Mouse (Mus musculus) C2C12 (cell line): ENCODE data around the gene Sf3a1.

Experiments
- CEBPB ChIP-seq: IDR thresholded peaks from one replicate; pipeline ENCODE4 v1.6.1; 2011; ENCODE audit warnings: low read depth, mild to moderate bottlenecking, control low read depth, moderate library complexity
- CTCF ChIP-seq: IDR thresholded peaks from one replicate; pipeline ENCODE4 v1.5.1; 2011; ENCODE audit not compliant: control insufficient read depth, insufficient read depth, insufficient read length
- FOSL1 ChIP-seq: IDR thresholded peaks from one replicate; pipeline ENCODE4 v1.8.0; 2011; ENCODE audit warnings: mild to moderate bottlenecking, low read length; ENCODE audit not compliant: poor library complexity, insufficient read depth, severe bottlenecking
- MAX ChIP-seq: IDR thresholded peaks from one replicate; pipeline ENCODE4 v1.6.1; 2011; ENCODE audit warnings: mild to moderate bottlenecking, control low read depth
- MYOD1 ChIP-seq: IDR thresholded peaks from one replicate; pipeline ENCODE4 v1.6.1; 2011; ENCODE audit warnings: low read depth; ENCODE audit not compliant: control insufficient read depth, insufficient read length
- MYOG ChIP-seq: IDR thresholded peaks from one replicate; pipeline ENCODE4 v1.6.1; 2011; ENCODE audit not compliant: control insufficient read depth, insufficient read length; ENCODE audit errors: extremely low read depth
- USF1 ChIP-seq: IDR thresholded peaks from one replicate; pipeline ENCODE4 v1.6.1; 2011; ENCODE audit warnings: low read depth, mild to moderate bottlenecking, control low read depth, moderate library complexity

DNA sequence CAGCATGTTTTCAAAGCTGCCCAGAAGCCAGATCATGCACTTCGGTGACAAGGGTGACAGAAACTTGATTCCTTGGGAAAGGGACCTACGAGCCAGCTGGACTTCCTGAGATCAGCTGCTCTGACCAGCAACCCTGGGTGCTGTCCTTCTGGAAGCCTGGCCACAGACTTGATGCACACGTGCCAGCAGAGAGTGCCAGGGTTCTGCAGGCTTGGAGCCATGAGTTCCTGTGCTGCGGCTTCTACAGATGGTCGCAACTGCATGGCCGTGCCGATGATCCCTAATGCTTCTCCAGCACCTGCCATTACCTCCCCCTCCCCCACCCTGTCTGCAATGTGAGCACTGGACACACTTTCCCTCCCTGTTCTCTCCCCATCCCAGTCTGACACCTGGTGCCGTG lies 68.3 kb downstream of the Sf3a1 start:
- no peak for TF ChIP-seq FOSL1
- no peak for TF ChIP-seq CTCF
- TF ChIP-seq MYOD1 = no peak
- TF ChIP-seq MAX = no peak
- peak; percentile 10 for TF ChIP-seq USF1
- no peak for TF ChIP-seq MYOG
- TF ChIP-seq CEBPB = no peak
